Mouse (Mus musculus) small intestine, adult 2 months (tissue): ENCODE measurements around the gene Ankle2.

ENCODE experiments used
- CTCF ChIP-seq: fragments of 200-500 bp; IDR thresholded peaks from 2 replicates; pipeline ENCODE4 v1.5.1; 2012; ENCODE audit warnings: low read depth, mild to moderate bottlenecking, control low read depth, inconsistent platforms, low read length, moderate library complexity, mixed read lengths; ENCODE audit not compliant: insufficient replicate concordance, insufficient read length; ENCODE audit errors: extremely low read depth
- POLR2A ChIP-seq: fragments of 200-500 bp; IDR thresholded peaks from 2 replicates; pipeline ENCODE4 v1.6.1; 2012; ENCODE audit warnings: low read depth, mild to moderate bottlenecking, control low read depth, inconsistent platforms, low read length, moderate library complexity

- no peak for TF ChIP-seq POLR2A
- no peak for TF ChIP-seq CTCF
Observed at GRCm38 (mm10) chr5:110222757-110223156, 8.0 kb upstream of the Ankle2 start.
